Mouse (Mus musculus) embryonic facial prominence, embryonic 12.5 days (tissue): ENCODE data around the gene Pafah1b2. TPM values are rescaled to one million over a fixed set of nuclear protein-coding genes. Genes with fewer than 3 reads are reported as not detected.

Experiments
- ATAC-seq: fragments of 200-750 bp; cut with Nextera tagmentation; 2 replicates; pipeline ENCODE4 v1.8.0; 2017; ENCODE audit not compliant: insufficient number of reproducible peaks, insufficient read depth, low FRiP score, low TSS enrichment
- H3K27ac ChIP-seq: fragments of 300-500 bp; sonication (generic); 2 replicates; pipeline ENCODE4 v1.5.1; 2016; ENCODE audit warnings: mild to moderate bottlenecking
- H3K27me3 ChIP-seq: fragments of 300-500 bp; sonication (generic); 2 replicates; pipeline ENCODE4 v1.6.1; 2016; ENCODE audit warnings: mild to moderate bottlenecking, moderate library complexity
- H3K36me3 ChIP-seq: fragments of 300-500 bp; sonication (generic); 2 replicates; pipeline ENCODE4 v1.6.1; 2016; ENCODE audit warnings: mild to moderate bottlenecking
- H3K4me1 ChIP-seq: fragments of 300-500 bp; sonication (generic); 2 replicates; pipeline ENCODE4 v1.6.1; 2016
- H3K4me2 ChIP-seq: fragments of 300-500 bp; sonication (generic); replicated peaks from 2 replicates; pipeline ENCODE4 v1.6.1; 2016; ENCODE audit warnings: mild to moderate bottlenecking, moderate library complexity
- H3K4me3 ChIP-seq: fragments of 300-500 bp; sonication (generic); 2 replicates; pipeline ENCODE4 v1.5.1; 2016; ENCODE audit warnings: mild to moderate bottlenecking
- H3K9ac ChIP-seq: fragments of 300-500 bp; sonication (generic); 2 replicates; pipeline ENCODE4 v1.6.1; 2016; ENCODE audit warnings: mild to moderate bottlenecking, moderate library complexity
- H3K9me3 ChIP-seq: fragments of 300-500 bp; sonication (generic); 2 replicates; pipeline ENCODE4 v1.6.1; 2016; ENCODE audit warnings: mild to moderate bottlenecking, moderate library complexity
- WGBS: fragments of 180-500 bp; shearing (Covaris S2); methylation state at CpG from one replicate; pipeline ENCODE4 v1.1.7; 2016; 5-methylcytosine and 5-hydroxymethylcytosine counted together
- polyA plus RNA-seq: library from polyadenylated mRNA; unstranded; fragments of >200 nt; fragmentation: Nextera tagmentation; extraction: Ambion mirVana; gene quantifications from 2 replicates; pipeline ENCODE4 v1.2.1, GENCODE M21; 2016

Pafah1b2 gene
- polyA plus RNA-seq, 1 experiment from 2014 or later, result 231 TPM

- H3K9ac ChIP-seq, result no peak overlapping the region
- no peak overlapping the region for H3K27ac ChIP-seq
- H3K4me3 ChIP-seq, result no peak overlapping the region
- WGBS, result 86% methylated on average over 16 of the region's 16 CpGs
- peaks cover 94% of the 10 kb centered on the region for H3K36me3 ChIP-seq
- no peaks in the 10 kb centered on the region for H3K9me3 ChIP-seq
- no peaks in the 10 kb centered on the region for H3K4me1 ChIP-seq
- ATAC-seq, result no peak
- no peak overlapping the region for H3K4me2 ChIP-seq
- H3K27me3 ChIP-seq, result no peaks in the 10 kb centered on the region
These were observed 66.2 kb downstream of the Pafah1b2 start for GRCm38 (mm10) chr9:45946182-45946871.

- H3K27me3 ChIP-seq, result no peaks in the 10 kb centered on the region
- H3K36me3 ChIP-seq, result peaks cover 96% of the 10 kb centered on the region
These were observed 66.8 kb downstream of the Pafah1b2 start for GRCm38 (mm10) chr9:45945721-45946120.

GRCm38 (mm10) chr9:45944506-45945400 is 67.7 kb downstream of the Pafah1b2 start:
- no peak for ATAC-seq
- H3K27ac ChIP-seq, result no peak overlapping the region
- no peaks in the 10 kb centered on the region for H3K4me1 ChIP-seq
- H3K36me3 ChIP-seq, result peaks cover 91% of the 10 kb centered on the region
- 81% methylated on average over 13 of the region's 13 CpGs for WGBS
- no peak overlapping the region for H3K4me3 ChIP-seq
- H3K4me2 ChIP-seq, result no peak overlapping the region
- H3K9ac ChIP-seq, result no peak overlapping the region
- no peaks in the 10 kb centered on the region for H3K9me3 ChIP-seq
- no peaks in the 10 kb centered on the region for H3K27me3 ChIP-seq

More at GRCm38 (mm10) chr9:45945721-45946120, 66.8 kb downstream of the Pafah1b2 start:
- Histone ChIP-seq H3K4me2 (no peak overlapping the region), H3K9me3 (no peaks in the 10 kb centered on the region), H3K4me3 (no peak overlapping the region), H3K9ac (no peak overlapping the region), H3K27ac (no peak overlapping the region), H3K4me1 (no peaks in the 10 kb centered on the region)
- no peak for ATAC-seq
- 88% methylated on average over 13 of the region's 13 CpGs for WGBS

GRCm38 (mm10) chr9:45943628-45944505 is 68.6 kb downstream of the Pafah1b2 start:
- ATAC-seq, result no peak
- H3K4me1 ChIP-seq, result no peaks in the 10 kb centered on the region
- no peaks in the 10 kb centered on the region for H3K27me3 ChIP-seq
- H3K9me3 ChIP-seq, result no peaks in the 10 kb centered on the region
- no peak overlapping the region for H3K4me2 ChIP-seq
- H3K36me3 ChIP-seq, result peaks cover 92% of the 10 kb centered on the region
- no peak overlapping the region for H3K27ac ChIP-seq
- no peak overlapping the region for H3K9ac ChIP-seq
- H3K4me3 ChIP-seq, result no peak overlapping the region
- WGBS, result 89% methylated on average over 8 of the region's 8 CpGs

- peaks cover 93% of the 10 kb centered on the region for H3K36me3 ChIP-seq
- no peak for ATAC-seq
- H3K4me1 ChIP-seq, result no peaks in the 10 kb centered on the region
- H3K4me3 ChIP-seq, result no peak overlapping the region
- no peaks in the 10 kb centered on the region for H3K27me3 ChIP-seq
- WGBS, result 90% methylated on average over 8 of the region's 8 CpGs
- H3K27ac ChIP-seq, result no peak overlapping the region
- H3K9me3 ChIP-seq, result no peaks in the 10 kb centered on the region
- no peak overlapping the region for H3K4me2 ChIP-seq
- no peak overlapping the region for H3K9ac ChIP-seq
These were observed 69.6 kb downstream of the Pafah1b2 start for GRCm38 (mm10) chr9:45942916-45943315.

GRCm38 (mm10) chr9:45942464-45942863 is 70.0 kb downstream of the Pafah1b2 start:
- ATAC-seq, result no peak
- 92% methylated on average over 16 of the region's 16 CpGs for WGBS
- Histone ChIP-seq H3K27ac (no peak overlapping the region), H3K9ac (no peak overlapping the region), H3K4me3 (no peak overlapping the region), H3K4me1 (no peaks in the 10 kb centered on the region), H3K4me2 (no peak overlapping the region), H3K27me3 (no peaks in the 10 kb centered on the region), H3K36me3 (peaks cover 93% of the 10 kb centered on the region), H3K9me3 (no peaks in the 10 kb centered on the region)

GRCm38 (mm10) chr9:45941329-45941888 is 71.1 kb downstream of the Pafah1b2 start:
- no peak overlapping the region for H3K27ac ChIP-seq
- no peak overlapping the region for H3K4me2 ChIP-seq
- H3K4me3 ChIP-seq, result no peak overlapping the region
- no peaks in the 10 kb centered on the region; the same call in 1 of the 2 replicates for H3K27me3 ChIP-seq
- no peak overlapping the region for H3K9ac ChIP-seq
- H3K4me1 ChIP-seq, result no peaks in the 10 kb centered on the region; the same call in 1 of the 2 replicates
- 60% methylated on average over 18 of the region's 18 CpGs for WGBS
- no peaks in the 10 kb centered on the region for H3K9me3 ChIP-seq
- no peak for ATAC-seq
- H3K36me3 ChIP-seq, result peaks cover 85% of the 10 kb centered on the region

- Histone ChIP-seq H3K36me3 (peaks cover 69% of the 10 kb centered on the region), H3K4me2 (no peak overlapping the region), H3K9me3 (no peaks in the 10 kb centered on the region), H3K27ac (no peak overlapping the region), H3K4me1 (peaks cover 9% of the 10 kb centered on the region; the same call in 1 of the 2 replicates), H3K4me3 (no peak overlapping the region), H3K9ac (no peak overlapping the region), H3K27me3 (no peaks in the 10 kb centered on the region; the same call in 1 of the 2 replicates)
- no peak for ATAC-seq
- 89% methylated on average over 6 of the region's 6 CpGs for WGBS
These were observed 72.7 kb downstream of the Pafah1b2 start for GRCm38 (mm10) chr9:45939794-45940193.

GRCm38 (mm10) chr9:45938952-45939637 is 73.4 kb downstream of the Pafah1b2 start:
- Histone ChIP-seq H3K4me3 (no peak overlapping the region), H3K4me2 (no peak overlapping the region), H3K4me1 (peaks cover 9% of the 10 kb centered on the region; the same call in 1 of the 2 replicates), H3K9ac (no peak overlapping the region), H3K9me3 (no peaks in the 10 kb centered on the region), H3K27me3 (no peaks in the 10 kb centered on the region; the same call in 1 of the 2 replicates), H3K27ac (no peak overlapping the region), H3K36me3 (peaks cover 62% of the 10 kb centered on the region)
- no peak for ATAC-seq
- WGBS, result 82% methylated on average over 15 of the region's 15 CpGs

- Histone ChIP-seq H3K27ac (no peak overlapping the region), H3K4me1 (peaks cover 12% of the 10 kb centered on the region; the same call in 1 of the 2 replicates), H3K36me3 (peaks cover 52% of the 10 kb centered on the region), H3K9ac (no peak overlapping the region), H3K27me3 (no peaks in the 10 kb centered on the region; the same call in 1 of the 2 replicates), H3K4me2 (no peak overlapping the region), H3K9me3 (no peaks in the 10 kb centered on the region), H3K4me3 (no peak overlapping the region)
- ATAC-seq, result no peak
- 96% methylated on average over 8 of the region's 8 CpGs for WGBS
These were observed 74.4 kb downstream of the Pafah1b2 start for GRCm38 (mm10) chr9:45938088-45938487.
